Mouse (Mus musculus): ENCODE data around the gene Cdx2. TPM values are rescaled to one million over a fixed set of nuclear protein-coding genes. Genes with fewer than 3 reads are reported as not detected.

Cdx2 gene
- total and polyA plus RNA-seq, 3 experiments, result not detected

GRCm38 (mm10) chr5:147356260-147357055, 49.4 kb upstream of the Cdx2 start:
- dilution Hi-C loops (cut with MboI; ENCODE audit: extremely low pct_ligation_motif_present, extremely low pct_unique_long_range_greater_than_20kb, low sequenced_read_pairs), result no loop called here
- Histone ChIP-seq H3K27ac (ENCODE audit: insufficient read depth, low read depth) (no peak overlapping the region), H3K9me3 (replicated peaks; ENCODE audit: low read length) (peaks cover 6% of the 10 kb centered on the region), H3K36me3 (replicated peaks in 1 of 2; ENCODE audit: control insufficient read depth in 1 of 2, insufficient read depth in 1 of 2, low read length in 1 of 2) (no peaks in the 10 kb centered on the region), H3K27me3 (replicated peaks) (no peaks in the 10 kb centered on the region), H3K4me3 (replicated peaks in 1 of 3; ENCODE audit: low read depth in 2 of 3, low read length in 2 of 3, poor library complexity in 1 of 3) (no peak overlapping the region), H3K79me2 (replicated peaks; ENCODE audit: control insufficient read depth, extremely low read depth, insufficient read depth, poor library complexity, severe bottlenecking) (no peaks in the 10 kb centered on the region), H3K4me2 (ENCODE audit: insufficient read depth, low read depth, poor library complexity, severe bottlenecking) (no peak overlapping the region), H3K9ac (ENCODE audit: insufficient read depth, low read depth) (no peak overlapping the region), H3K4me1 (ENCODE audit: control insufficient read depth in 1 of 2, insufficient read depth in 2 of 2) (peaks cover 11 to 44% of the 10 kb centered on the region in 2 experiments)
- in situ Hi-C loops (cut with MboI; ENCODE audit: low pct_ligation_motif_present, low pct_unique_long_range_greater_than_20kb, low sequenced_read_pairs), result no loop called here
- no peak for DNase-seq (ENCODE audit: extremely low read depth)
- no peak for TF ChIP-seq MAX (IDR thresholded peaks at IDR 0.05; ENCODE audit: low read length)
- TF ChIP-seq USF2 (conservative IDR thresholded peaks at IDR 0.05; ENCODE audit: low read depth, low read length), result no peak
- no peak for TF ChIP-seq NELFE (IDR thresholded peaks at IDR 0.05; ENCODE audit: low read depth, low read length)
- TF ChIP-seq EP300 (IDR thresholded peaks at IDR 0.05; ENCODE audit: low read length), result no peak
- TF ChIP-seq IRF4 (IDR thresholded peaks at IDR 0.05; ENCODE audit: low read depth, low read length), result no peak
- no peak for TF ChIP-seq POLR2A (IDR thresholded peaks at IDR 0.05; ENCODE audit: low read depth, low read length)
- TF ChIP-seq SIN3A (IDR thresholded peaks at IDR 0.05; ENCODE audit: low read length), result no peak
- TF ChIP-seq ZNF384 (IDR thresholded peaks at IDR 0.05; ENCODE audit: low read depth, low read length), result no peak
- TF ChIP-seq E2F4 (IDR thresholded peaks at IDR 0.05; ENCODE audit: insufficient replicate concordance, low read depth, low read length), result no peak
- TF ChIP-seq ZC3H11A (IDR thresholded peaks at IDR 0.05; ENCODE audit: low read depth, low read length), result no peak
- no peak for TF ChIP-seq CTCF (conservative IDR thresholded peaks at IDR 0.05 in 1 of 2, IDR thresholded peaks at IDR 0.05 in 1 of 2; ENCODE audit: low read depth in 2 of 2, low read length in 2 of 2)
- TF ChIP-seq TCF12 (IDR thresholded peaks at IDR 0.05; ENCODE audit: low read depth, low read length), result no peak
- TF ChIP-seq UBTF (IDR thresholded peaks at IDR 0.05; ENCODE audit: low read depth, low read length), result no peak
- TF ChIP-seq SMC3 (IDR thresholded peaks at IDR 0.05; ENCODE audit: low read depth, low read length), result no peak
- no peak for TF ChIP-seq JUND (conservative IDR thresholded peaks at IDR 0.05; ENCODE audit: low read depth, low read length)
- TF ChIP-seq GABPA (IDR thresholded peaks at IDR 0.05; ENCODE audit: insufficient replicate concordance, low read depth, low read length), result no peak
- TF ChIP-seq RAD21 (IDR thresholded peaks at IDR 0.05; ENCODE audit: low read depth, low read length), result no peak
- no peak for TF ChIP-seq USF1 (IDR thresholded peaks at IDR 0.05; ENCODE audit: low read depth, low read length)

- in situ Hi-C loops (cut with MboI; ENCODE audit: low pct_ligation_motif_present, low pct_unique_long_range_greater_than_20kb, low sequenced_read_pairs), result no loop called here
- H3K36me3 ChIP-seq (replicated peaks in 1 of 2; ENCODE audit: control insufficient read depth in 1 of 2, insufficient read depth in 1 of 2, low read length in 1 of 2), result no peaks in the 10 kb centered on the region
- H3K27ac ChIP-seq (ENCODE audit: insufficient read depth, low read depth), result no peak overlapping the region
- DNase-seq (ENCODE audit: extremely low read depth), result no peak
- H3K27me3 ChIP-seq (replicated peaks), result no peaks in the 10 kb centered on the region
- H3K4me1 ChIP-seq (ENCODE audit: control insufficient read depth in 1 of 2, insufficient read depth in 2 of 2), result peaks cover 11 to 47% of the 10 kb centered on the region in 2 experiments
- dilution Hi-C loops (cut with MboI; ENCODE audit: extremely low pct_ligation_motif_present, extremely low pct_unique_long_range_greater_than_20kb, low sequenced_read_pairs), result no loop called here
- no peak overlapping the region for H3K4me3 ChIP-seq (replicated peaks in 1 of 3; ENCODE audit: low read depth in 2 of 3, low read length in 2 of 3, poor library complexity in 1 of 3)
- TF ChIP-seq RAD21 (IDR thresholded peaks at IDR 0.05; ENCODE audit: low read depth, low read length), result no peak
- TF ChIP-seq ZNF384 (IDR thresholded peaks at IDR 0.05; ENCODE audit: low read depth, low read length), result no peak
- TF ChIP-seq ZKSCAN1 (IDR thresholded peaks at IDR 0.05; ENCODE audit: borderline replicate concordance, low read depth, low read length), result no peak
- TF ChIP-seq TCF12 (IDR thresholded peaks at IDR 0.05; ENCODE audit: low read depth, low read length), result no peak
- no peak for TF ChIP-seq CHD2 (IDR thresholded peaks at IDR 0.05; ENCODE audit: low read length)
- peaks cover 5% of the 10 kb centered on the region for H3K9me3 ChIP-seq (replicated peaks; ENCODE audit: low read length)
- H3K9ac ChIP-seq (ENCODE audit: insufficient read depth, low read depth), result no peak overlapping the region
- no peaks in the 10 kb centered on the region for H3K79me2 ChIP-seq (replicated peaks; ENCODE audit: control insufficient read depth, extremely low read depth, insufficient read depth, poor library complexity, severe bottlenecking)
- H3K4me2 ChIP-seq (ENCODE audit: insufficient read depth, low read depth, poor library complexity, severe bottlenecking), result no peak overlapping the region
Measured at GRCm38 (mm10) chr5:147355788-147356187, 48.7 kb upstream of the Cdx2 start.
